Mouse (Mus musculus) limb, embryonic 10.5 days (tissue): Measurements from ENCODE around the gene Mcat. TPM values are rescaled to one million over a fixed set of nuclear protein-coding genes. Genes with fewer than 3 reads are reported as not detected.

Experiments used
- DNase-seq: peaks from one replicate; pipeline ENCODE4 v3.0.0-alpha.2; 2017; ENCODE audit warnings: low spot score
- H3K27ac ChIP-seq: fragments of 300-500 bp; sonication (generic); 2 replicates; pipeline ENCODE4 v1.5.1; 2016; ENCODE audit warnings: mild to moderate bottlenecking
- H3K27me3 ChIP-seq: fragments of 300-500 bp; sonication (generic); 2 replicates; pipeline ENCODE4 v1.6.1; 2016; ENCODE audit warnings: low read depth, mild to moderate bottlenecking; ENCODE audit not compliant: poor library complexity, severe bottlenecking
- H3K36me3 ChIP-seq: fragments of 300-500 bp; sonication (generic); 2 replicates; pipeline ENCODE4 v1.6.1; 2016; ENCODE audit warnings: mild to moderate bottlenecking, moderate library complexity
- H3K4me1 ChIP-seq: fragments of 300-500 bp; sonication (generic); 2 replicates; pipeline ENCODE4 v1.6.1; 2016
- H3K4me3 ChIP-seq: fragments of 300-500 bp; sonication (generic); 2 replicates; pipeline ENCODE4 v1.5.1; 2016; ENCODE audit warnings: mild to moderate bottlenecking, moderate library complexity
- H3K9me3 ChIP-seq: fragments of 300-500 bp; sonication (generic); replicated peaks from 2 replicates; pipeline ENCODE4 v1.6.1; 2016; ENCODE audit warnings: mild to moderate bottlenecking
- WGBS: fragments of 180-500 bp; shearing (Covaris S2); methylation state at CpG from one replicate; pipeline ENCODE4 v1.1.7; 2016; 5-methylcytosine and 5-hydroxymethylcytosine counted together
- polyA plus RNA-seq: library from polyadenylated mRNA; unstranded; fragments of >200 nt; fragmentation: Nextera tagmentation; extraction: Ambion mirVana; gene quantifications from 2 replicates; pipeline ENCODE4 v1.2.1, GENCODE M21; 2016

Gene Mcat
- polyA plus RNA-seq, 1 experiment from 2014 or later = 50.8 TPM

DNA sequence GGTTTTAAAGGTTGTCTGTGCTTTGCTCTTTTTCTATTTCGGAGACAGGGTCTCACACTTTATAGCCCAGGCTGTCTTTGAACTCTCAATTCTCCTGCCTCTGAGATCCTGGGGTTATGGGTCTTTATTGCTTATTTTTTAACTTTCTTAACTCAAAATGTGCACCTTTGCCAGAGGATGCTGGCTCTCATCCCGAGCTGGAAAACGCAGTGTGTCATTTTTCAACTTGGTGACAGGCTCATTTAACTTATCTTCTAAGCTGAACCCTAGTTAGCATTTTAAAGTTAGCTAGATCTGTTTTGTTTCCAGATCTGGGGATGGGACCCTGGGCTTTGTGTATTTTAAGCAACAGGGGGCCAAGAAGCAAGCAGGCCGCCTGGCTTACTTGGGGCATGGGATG, 34.7 kb downstream of the Mcat start:
- Histone ChIP-seq H3K9me3 (no peaks in the 10 kb centered on the region), H3K4me1 (peaks cover 27% of the 10 kb centered on the region), H3K27me3 (peaks cover 70% of the 10 kb centered on the region), H3K4me3 (no peak overlapping the region), H3K27ac (no peak overlapping the region), H3K36me3 (no peaks in the 10 kb centered on the region)
- 56% methylated on average over 4 of the region's 4 CpGs for WGBS
- no peak for DNase-seq

DNA sequence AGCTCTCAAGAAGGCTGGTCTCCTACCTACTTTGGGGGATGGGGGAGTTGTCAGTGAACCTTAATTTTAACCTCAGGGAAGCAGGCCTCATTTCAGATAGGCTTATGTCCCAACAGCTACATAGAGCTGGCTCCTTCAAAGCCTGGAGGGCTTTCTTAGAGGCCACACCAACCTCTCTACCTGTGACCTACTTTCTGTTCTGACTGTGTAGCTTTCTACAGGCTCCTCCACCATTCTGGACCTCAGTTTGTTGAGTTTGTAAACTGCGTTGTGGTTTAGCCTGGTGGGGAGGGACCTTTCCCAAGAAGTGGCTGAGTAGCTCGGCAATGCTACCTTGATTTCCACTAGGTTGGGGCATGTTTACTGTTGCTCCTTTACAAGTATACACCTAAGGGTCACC, 35.8 kb downstream of the Mcat start:
- Histone ChIP-seq H3K27me3 (peaks cover 73% of the 10 kb centered on the region), H3K4me1 (peaks cover 35% of the 10 kb centered on the region), H3K36me3 (no peaks in the 10 kb centered on the region), H3K27ac (no peak overlapping the region), H3K4me3 (no peak overlapping the region), H3K9me3 (no peaks in the 10 kb centered on the region)
- WGBS = 66% methylated on average over 2 of the region's 2 CpGs
- DNase-seq = no peak

DNA sequence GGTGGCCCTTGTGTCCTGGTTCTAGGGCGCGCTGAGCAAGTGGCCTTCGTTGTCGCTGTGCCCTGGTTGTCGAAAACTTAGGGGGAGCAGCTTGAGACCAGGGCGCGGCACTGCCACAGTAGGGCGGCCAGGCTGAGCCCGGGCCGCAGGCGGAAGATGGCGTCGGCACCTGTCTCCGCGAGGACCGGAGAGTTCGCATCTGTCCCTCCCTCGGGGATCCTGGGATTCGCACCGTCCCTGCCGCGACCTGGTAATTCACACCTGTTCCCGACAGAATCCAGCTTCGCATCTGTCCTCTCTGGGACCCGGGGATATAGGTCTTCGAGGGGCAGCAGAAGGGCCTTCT, 36.5 kb downstream of the Mcat start:
- WGBS = 1% methylated on average over 26 of the region's 26 CpGs

DNA sequence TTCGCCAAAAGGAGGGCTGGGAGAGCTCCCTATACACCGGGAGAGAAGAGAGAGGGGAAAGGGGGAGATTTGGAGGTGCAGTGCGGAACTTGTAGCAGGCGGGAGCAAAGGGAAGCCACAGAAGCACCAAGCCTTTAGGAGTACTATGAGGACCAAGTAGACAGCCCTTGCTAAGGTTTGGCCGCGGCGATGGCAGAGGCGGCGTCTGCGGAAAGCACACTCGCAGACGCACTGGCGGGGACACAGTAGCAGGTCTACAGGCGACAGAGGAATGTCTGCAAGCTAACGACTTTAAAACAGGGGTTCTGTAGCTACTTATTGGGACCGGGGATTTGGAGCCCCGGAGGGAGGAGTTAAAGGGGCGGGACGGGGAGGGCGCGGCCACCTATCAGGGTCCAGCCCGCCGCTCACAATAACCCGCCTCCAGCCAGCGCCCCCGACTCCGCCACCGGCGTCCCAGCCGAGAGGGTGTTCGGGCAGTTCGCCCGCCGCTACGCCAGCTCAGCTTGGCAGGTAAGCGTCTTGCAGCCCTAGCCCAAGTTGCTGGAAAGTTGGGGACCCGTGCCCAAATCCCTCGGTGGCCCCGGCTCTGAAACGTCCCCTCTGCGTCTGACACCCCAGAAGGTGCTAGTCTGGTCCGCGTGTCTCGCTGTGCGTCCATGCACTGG, 37.0 kb downstream of the Mcat start, which contains the start of gene Bik:
TSS of gene Bik (plus strand) at position 439 of the 668 bp plus-strand sequence.
- H3K4me1 ChIP-seq = peaks cover 40% of the 10 kb centered on the region

More for the DNA sequence above, 36.5 kb downstream of the Mcat start:
- DNase-seq = no peak
- Histone ChIP-seq H3K4me1 (peaks cover 38% of the 10 kb centered on the region), H3K27me3 (peaks cover 73% of the 10 kb centered on the region), H3K27ac (peak overlapping the region; percentile 53; the same call in 1 of the 2 replicates), H3K36me3 (no peaks in the 10 kb centered on the region), H3K9me3 (no peaks in the 10 kb centered on the region), H3K4me3 (peak overlapping the region; percentile 64)

DNA sequence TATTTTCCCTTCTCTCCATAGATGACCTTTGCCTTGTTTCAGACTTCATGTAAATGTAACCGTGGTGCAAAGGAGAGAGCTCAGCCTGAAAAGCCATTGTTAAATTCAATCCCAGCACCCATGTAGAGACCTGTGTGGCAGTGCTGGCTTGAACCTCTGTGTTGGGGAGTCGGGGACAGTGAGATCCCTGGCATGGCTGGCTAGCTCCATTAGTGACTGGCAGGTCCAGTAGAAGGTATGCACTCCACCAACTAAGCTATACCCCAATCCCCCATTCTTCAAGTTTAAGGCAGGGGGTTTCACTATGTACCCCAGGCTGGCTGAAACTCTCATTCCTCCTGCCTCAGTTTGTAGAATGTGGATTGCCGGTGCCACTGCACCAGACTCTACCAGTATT, 39.3 kb downstream of the Mcat start:
- no peak for DNase-seq
- WGBS = 91% methylated on average over 3 of the region's 3 CpGs
- no peaks in the 10 kb centered on the region for H3K9me3 ChIP-seq
- H3K4me3 ChIP-seq = no peak overlapping the region
- H3K27ac ChIP-seq = no peak overlapping the region
- peaks cover 58% of the 10 kb centered on the region for H3K27me3 ChIP-seq
- H3K36me3 ChIP-seq = no peaks in the 10 kb centered on the region
- peaks cover 40% of the 10 kb centered on the region for H3K4me1 ChIP-seq

More for the DNA sequence above, 37.0 kb downstream of the Mcat start, which contains the start of gene Bik:
- H3K27ac ChIP-seq = peak within 1 kb of the TSS; percentile 53
- H3K9me3 ChIP-seq = no peaks in the 10 kb centered on the region
- H3K27me3 ChIP-seq = peaks cover 73% of the 10 kb centered on the region
- under 1% methylated on average over 45 of the region's 45 CpGs for WGBS
- peak within 1 kb of the TSS; percentile 64 for H3K4me3 ChIP-seq
- DNase-seq = peak; percentile 83
- H3K36me3 ChIP-seq = no peaks in the 10 kb centered on the region

DNA sequence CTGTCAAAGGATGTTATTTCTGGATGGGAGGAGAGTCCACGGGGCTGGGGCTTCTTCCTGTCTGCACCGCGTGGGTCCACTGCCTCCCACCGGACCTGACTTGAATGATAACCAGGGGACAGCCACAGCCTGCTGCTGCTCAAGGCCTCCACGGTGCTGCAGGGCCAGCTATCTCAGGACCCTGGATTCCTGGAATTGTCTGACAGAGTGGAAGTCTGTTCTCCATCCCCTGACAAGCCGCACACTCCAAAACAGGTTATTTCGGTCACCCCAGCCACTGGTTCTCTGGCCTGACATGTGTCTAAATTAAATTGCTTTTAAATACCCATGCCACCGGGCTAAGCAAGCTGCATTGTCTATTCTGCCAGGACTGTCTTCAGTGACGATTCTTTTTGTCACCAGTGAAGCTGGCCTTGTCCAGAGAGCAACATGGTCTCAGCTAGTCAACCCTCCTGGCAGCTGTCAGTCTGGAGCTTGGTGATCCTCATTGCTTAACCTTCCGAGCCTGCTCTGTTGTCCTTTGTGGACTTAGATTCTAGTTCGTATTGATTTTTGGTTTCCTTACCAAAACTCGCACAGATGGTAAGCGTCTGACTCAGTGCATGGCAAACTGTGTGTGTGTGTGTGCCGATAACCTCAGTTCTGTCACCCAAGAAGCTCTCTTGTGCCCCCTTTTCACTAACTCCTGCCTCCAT, 39.8 kb downstream of the Mcat start:
- H3K4me1 ChIP-seq = peaks cover 40% of the 10 kb centered on the region
- 68% methylated on average over 14 of the region's 14 CpGs for WGBS
- no peak overlapping the region for H3K27ac ChIP-seq

DNA sequence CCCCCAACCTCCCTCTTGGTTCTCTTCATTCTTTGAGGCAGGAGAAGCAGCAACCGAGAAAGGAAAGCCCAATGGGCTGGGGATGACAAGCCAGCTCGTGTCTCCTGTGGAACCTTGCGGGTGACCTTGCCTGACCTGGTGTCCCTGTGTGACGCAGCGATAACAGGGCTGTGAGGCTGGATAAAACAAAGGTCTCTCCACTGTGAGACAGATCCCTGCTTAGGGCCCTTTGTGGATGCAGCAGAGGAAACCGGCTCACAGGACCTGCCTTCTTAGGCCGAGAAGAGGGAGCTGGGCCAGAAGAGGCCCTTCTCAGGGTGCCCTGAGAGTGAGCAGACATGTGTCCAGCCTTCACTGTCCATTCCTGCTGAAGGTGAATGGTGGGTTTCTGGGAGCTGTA, 40.4 kb downstream of the Mcat start:
- H3K36me3 ChIP-seq = no peaks in the 10 kb centered on the region
- H3K27ac ChIP-seq = no peak overlapping the region
- no peak overlapping the region for H3K4me3 ChIP-seq
- H3K9me3 ChIP-seq = no peaks in the 10 kb centered on the region
- H3K27me3 ChIP-seq = peaks cover 46% of the 10 kb centered on the region
- no peak for DNase-seq
- 37% methylated on average over 7 of the region's 7 CpGs for WGBS
- H3K4me1 ChIP-seq = peaks cover 46% of the 10 kb centered on the region

More for the DNA sequence above, 39.8 kb downstream of the Mcat start:
- DNase-seq = no peak
- Histone ChIP-seq H3K36me3 (no peaks in the 10 kb centered on the region), H3K27me3 (peaks cover 52% of the 10 kb centered on the region), H3K4me3 (no peak overlapping the region), H3K9me3 (no peaks in the 10 kb centered on the region)

DNA sequence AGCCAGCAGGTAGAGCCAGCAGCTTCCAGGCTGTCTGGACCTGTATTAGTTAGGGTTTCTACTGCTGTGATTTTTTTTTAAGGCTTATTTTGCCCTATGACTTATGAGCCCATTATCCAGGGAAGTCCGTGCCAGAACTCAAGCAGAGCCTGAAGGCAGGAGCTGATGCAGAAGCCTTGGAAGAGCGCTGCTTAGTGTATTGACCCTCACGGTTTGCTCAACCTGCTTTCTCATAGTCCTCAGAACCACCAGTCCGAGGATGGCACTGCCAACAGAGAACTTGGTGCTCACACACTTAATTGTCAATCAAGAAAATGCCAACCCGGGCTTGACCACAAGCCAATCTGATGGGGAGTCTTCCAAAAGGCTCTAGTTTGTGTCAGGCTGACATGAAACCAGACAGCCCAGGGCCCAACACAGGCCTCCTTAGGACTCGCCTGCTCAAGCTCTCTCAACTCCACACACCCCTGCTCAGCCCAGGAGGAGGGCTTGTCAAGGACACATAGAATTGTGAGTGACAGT, 42.7 kb downstream of the Mcat start:
- H3K9me3 ChIP-seq = no peaks in the 10 kb centered on the region
- 84% methylated on average over 6 of the region's 6 CpGs for WGBS
- no peak overlapping the region for H3K4me3 ChIP-seq
- peaks cover 34% of the 10 kb centered on the region for H3K4me1 ChIP-seq
- no peak overlapping the region for H3K27ac ChIP-seq
- H3K27me3 ChIP-seq = peaks cover 24% of the 10 kb centered on the region
- no peaks in the 10 kb centered on the region for H3K36me3 ChIP-seq
- DNase-seq = no peak

DNA sequence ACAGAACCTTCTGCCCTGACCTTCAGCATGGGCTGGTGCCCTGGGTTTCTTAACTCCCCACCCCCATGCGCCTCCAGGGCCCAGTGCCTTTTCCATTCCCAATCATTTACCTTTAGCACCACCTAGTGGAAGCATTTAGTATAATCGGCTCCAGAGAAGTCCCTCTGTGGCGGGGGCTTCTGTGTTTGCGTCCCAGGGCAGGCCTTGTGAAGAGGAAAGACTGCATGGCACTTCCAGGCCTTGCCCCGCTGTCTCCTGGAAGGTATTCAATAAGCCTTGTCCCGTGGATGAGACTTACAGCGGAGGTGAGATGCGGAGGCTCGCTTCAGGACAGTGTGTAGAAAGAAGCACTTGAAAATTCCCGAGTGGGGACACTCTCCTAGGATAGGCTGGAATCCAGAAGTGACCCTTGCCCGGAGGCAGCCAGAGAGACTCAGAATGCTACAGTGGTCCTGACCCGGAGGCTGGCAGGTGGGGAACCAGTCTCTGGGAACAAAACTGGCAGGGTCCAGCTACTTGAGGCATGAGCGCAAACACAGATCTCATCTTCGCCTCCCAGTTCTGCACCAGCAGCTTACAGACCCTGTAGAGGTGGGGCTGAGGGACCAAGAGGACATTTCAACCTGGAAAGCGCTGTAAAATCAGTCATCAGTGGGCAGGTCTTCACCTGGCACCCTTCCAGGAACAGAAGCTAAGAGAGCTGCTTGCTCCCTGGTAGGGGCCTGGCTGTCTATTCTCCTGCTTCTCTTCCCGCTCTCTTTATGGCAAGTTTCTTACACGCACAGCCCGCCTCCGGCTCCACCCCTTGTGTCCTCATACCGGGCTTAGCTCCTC, 45.2 kb downstream of the Mcat start:
- H3K4me1 ChIP-seq = peaks cover 21% of the 10 kb centered on the region
- H3K4me3 ChIP-seq = no peak overlapping the region
- DNase-seq = peak; percentile 72
- 40% methylated on average over 20 of the region's 20 CpGs for WGBS
- H3K36me3 ChIP-seq = no peaks in the 10 kb centered on the region
- H3K9me3 ChIP-seq = no peaks in the 10 kb centered on the region
- no peaks in the 10 kb centered on the region for H3K27me3 ChIP-seq
- H3K27ac ChIP-seq = 0 out of 2 replicates have a peak overlapping the region, but pooled peaks have one; percentile 15

DNA sequence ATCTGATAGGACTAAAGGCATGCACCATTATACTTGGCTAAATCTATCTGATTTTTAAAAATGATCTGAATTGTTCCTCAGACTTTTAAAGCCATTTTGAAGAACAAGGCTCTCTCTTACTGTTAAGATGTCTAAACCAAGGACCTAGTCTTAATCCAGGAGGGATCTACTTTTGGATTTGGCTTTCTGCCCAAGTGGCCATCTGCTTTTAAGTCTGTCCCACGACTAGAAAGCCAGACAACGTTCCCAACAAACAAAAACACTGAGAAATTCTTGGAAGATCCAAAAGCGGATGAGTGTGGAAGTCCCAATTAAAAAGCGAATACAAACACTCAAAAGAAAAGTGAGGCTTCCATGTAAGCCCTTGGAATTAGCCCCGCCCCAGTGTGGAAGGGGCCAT, 48.6 kb downstream of the Mcat start:
- Histone ChIP-seq H3K27me3 (no peaks in the 10 kb centered on the region), H3K36me3 (no peaks in the 10 kb centered on the region), H3K4me3 (no peak overlapping the region), H3K9me3 (no peaks in the 10 kb centered on the region), H3K27ac (no peak overlapping the region), H3K4me1 (peaks cover 17% of the 10 kb centered on the region)
- DNase-seq = no peak
- 69% methylated on average over 5 of the region's 5 CpGs for WGBS

DNA sequence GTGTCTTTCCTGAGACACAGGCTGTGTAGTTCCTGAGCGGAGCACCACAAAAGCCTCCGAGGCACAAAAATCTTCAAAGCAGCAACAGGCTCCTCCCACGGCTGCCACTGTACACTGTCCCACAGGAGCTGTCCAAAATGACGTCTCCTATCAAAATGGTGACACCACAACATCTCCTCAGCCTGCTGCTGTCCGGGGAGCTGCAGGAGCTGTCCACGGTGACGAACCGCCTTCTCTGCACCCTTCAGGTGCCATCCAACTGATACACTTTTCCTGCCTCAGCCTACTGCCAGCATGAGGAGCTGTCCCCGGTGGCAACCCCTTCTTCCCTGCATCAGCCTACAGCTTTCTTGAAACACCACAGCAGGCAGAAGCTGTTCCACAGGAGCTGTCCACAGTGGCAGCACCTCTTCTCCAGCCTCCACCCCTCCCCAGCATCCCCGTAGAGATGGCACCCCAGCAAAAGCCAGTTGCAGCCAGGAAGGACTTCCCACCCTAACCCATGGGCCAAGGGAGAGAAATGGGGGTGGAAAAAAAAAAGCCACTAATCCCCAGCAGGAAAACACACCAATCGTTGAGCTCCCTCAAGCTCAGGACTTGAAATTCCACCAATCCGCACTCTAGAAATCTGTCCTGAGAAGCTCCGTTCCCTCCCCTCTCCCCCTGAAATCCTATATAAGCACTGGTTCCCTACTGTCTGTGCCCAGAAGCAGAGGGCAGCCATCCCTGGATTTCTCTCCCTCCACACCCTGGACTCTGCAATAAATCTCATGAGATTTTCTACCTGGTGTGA, 50.9 kb downstream of the Mcat start:
- no peak for DNase-seq
- 81% methylated on average over 13 of the region's 13 CpGs for WGBS
- Histone ChIP-seq H3K27ac (no peak overlapping the region), H3K4me3 (no peak overlapping the region), H3K27me3 (no peaks in the 10 kb centered on the region), H3K36me3 (no peaks in the 10 kb centered on the region), H3K9me3 (no peaks in the 10 kb centered on the region), H3K4me1 (peaks cover 7% of the 10 kb centered on the region)

DNA sequence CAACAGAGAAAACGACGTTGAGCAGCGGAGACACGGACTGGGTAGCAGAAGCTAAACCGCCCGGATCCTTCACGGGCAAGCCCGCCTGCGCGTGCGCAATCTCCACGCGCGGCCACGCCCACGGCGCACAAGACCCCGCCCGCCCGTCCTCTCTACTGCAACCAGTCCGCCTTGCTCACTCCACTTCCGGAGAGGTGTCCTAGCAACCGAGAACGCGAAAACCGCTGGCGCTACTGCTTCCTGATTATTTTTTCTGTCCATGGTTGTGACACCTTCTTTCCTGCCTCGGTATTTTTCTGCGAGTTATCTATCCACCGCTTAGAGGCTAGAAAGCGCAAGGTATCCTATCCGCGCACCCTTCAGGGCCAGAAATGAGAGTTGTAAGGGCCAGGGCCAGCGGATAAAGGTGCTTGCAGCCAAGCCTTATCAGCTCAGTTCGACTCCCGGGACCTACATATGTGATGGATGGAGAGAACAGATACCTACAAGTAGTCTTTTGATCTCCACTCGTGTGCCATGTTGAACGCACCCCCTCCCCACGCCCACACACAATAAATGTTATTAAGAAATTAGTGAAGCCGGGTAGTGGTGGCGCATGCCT, 52.7 kb downstream of the Mcat start, which contains the start of gene Ttll1:
TSS of gene Ttll1 (minus strand) at position 89 of the 601 bp plus-strand sequence.
- Histone ChIP-seq H3K4me3 (peak within 1 kb of the TSS; percentile 60), H3K9me3 (no peaks in the 10 kb centered on the region), H3K36me3 (no peaks in the 10 kb centered on the region), H3K27ac (peak within 1 kb of the TSS; percentile 51), H3K4me1 (peaks cover 7% of the 10 kb centered on the region), H3K27me3 (no peaks in the 10 kb centered on the region)
- DNase-seq = peak; percentile 96
- 13% methylated on average over 41 of the region's 41 CpGs for WGBS
